Mouse (Mus musculus) stomach, postnatal 0 days (tissue): Measurements from ENCODE around the gene Sel1l2.

Experiments used
- CTCF ChIP-seq: IDR thresholded peaks from 2 replicates; pipeline ENCODE4 v1.5.1; 2016; ENCODE audit warnings: antibody characterized with exemption, low read depth, mild to moderate bottlenecking, moderate library complexity
- EP300 ChIP-seq: optimal IDR thresholded peaks from 2 replicates; pipeline ENCODE3; 2016; ENCODE audit warnings: antibody characterized with exemption

- no peak for TF ChIP-seq CTCF
- TF ChIP-seq EP300, result no peak
These were observed 186.9 kb downstream of the Sel1l2 start for GRCm38 (mm10) chr2:140202573-140202972.
